Mouse (Mus musculus) hindbrain, embryonic 11.5 days (tissue): ENCODE results near the gene Tns3. TPM values are rescaled to one million over a fixed set of nuclear protein-coding genes. Genes with fewer than 3 reads are reported as not detected.

Experiments
- ATAC-seq: fragments of 200-750 bp; cut with Nextera tagmentation; 2 replicates; pipeline ENCODE4 v1.8.0; 2017; ENCODE audit warnings: mild to moderate bottlenecking, moderate TSS enrichment, moderate library complexity; ENCODE audit not compliant: low FRiP score
- DNase-seq: peaks from one replicate; pipeline ENCODE4 v3.0.0-alpha.2; 2015; ENCODE audit warnings: low spot score
- H3K27ac ChIP-seq: fragments of 300-500 bp; sonication (generic); 2 replicates; pipeline ENCODE4 v1.5.1; 2014; ENCODE audit warnings: mild to moderate bottlenecking, low read depth, low read length
- H3K27me3 ChIP-seq: fragments of 300-500 bp; sonication (generic); 2 replicates; pipeline ENCODE4 v1.6.1; 2014; ENCODE audit warnings: mild to moderate bottlenecking, low read length, moderate library complexity, mixed read lengths; ENCODE audit not compliant: control insufficient read depth, insufficient read depth
- H3K36me3 ChIP-seq: fragments of 300-500 bp; sonication (generic); 2 replicates; pipeline ENCODE4 v1.6.1; 2014; ENCODE audit warnings: mild to moderate bottlenecking, low read length, moderate library complexity, mixed read lengths; ENCODE audit not compliant: control insufficient read depth, insufficient read depth
- H3K4me1 ChIP-seq: fragments of 300-500 bp; sonication (generic); replicated peaks from 2 replicates; pipeline ENCODE4 v1.6.1; 2014; ENCODE audit warnings: low read length, mixed read lengths; ENCODE audit not compliant: control insufficient read depth, insufficient read depth
- H3K4me2 ChIP-seq: fragments of 300-500 bp; sonication (generic); replicated peaks from 2 replicates; pipeline ENCODE4 v1.6.1; 2014; ENCODE audit warnings: mild to moderate bottlenecking, low read depth, low read length
- H3K4me3 ChIP-seq: fragments of 300-500 bp; sonication (generic); 2 replicates; pipeline ENCODE4 v1.5.1; 2014; ENCODE audit warnings: low read depth, low read length
- H3K9ac ChIP-seq: fragments of 300-500 bp; sonication (generic); 2 replicates; pipeline ENCODE4 v1.6.1; 2014; ENCODE audit warnings: low read depth, low read length
- H3K9me3 ChIP-seq: fragments of 300-500 bp; sonication (generic); 2 replicates; pipeline ENCODE4 v1.6.1; 2016; ENCODE audit warnings: low read length; ENCODE audit not compliant: control insufficient read depth
- WGBS: fragments of 180-500 bp; shearing (Covaris S2); extraction: QIAGEN DNeasy Blood & Tissue Kit; methylation state at CpG from one replicate; pipeline ENCODE4 v1.1.7; 2014; 5-methylcytosine and 5-hydroxymethylcytosine counted together
- polyA plus RNA-seq: library from polyadenylated mRNA; unstranded; fragments of >200 nt; fragmentation: Nextera tagmentation; extraction: Ambion mirVana; gene quantifications from 2 replicates; pipeline ENCODE4 v1.2.1, GENCODE M21; 2014

Gene Tns3
- polyA plus RNA-seq, 1 experiment from 2014 or later = 9.5 TPM

DNA sequence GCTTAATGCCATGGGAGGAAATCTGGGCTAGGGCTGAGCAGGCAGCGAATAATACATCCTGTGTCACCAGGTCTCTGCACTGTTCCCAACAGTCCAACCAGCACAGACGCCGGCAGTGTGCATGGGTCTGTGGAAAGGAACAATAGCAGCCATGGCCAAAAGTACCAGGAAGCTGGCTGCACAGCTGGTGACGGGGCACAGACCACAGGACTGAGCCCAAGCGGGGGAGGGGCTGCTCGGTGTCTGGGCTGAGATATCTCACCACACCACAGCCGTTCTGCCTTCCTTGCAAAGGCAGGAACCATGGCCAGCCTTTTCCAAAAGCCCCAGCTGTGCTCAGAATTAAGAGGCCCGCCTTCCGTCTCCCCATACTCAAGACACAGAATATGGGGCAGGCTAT, 107.3 kb downstream of the Tns3 start:
- peak; percentile 60 for DNase-seq

DNA sequence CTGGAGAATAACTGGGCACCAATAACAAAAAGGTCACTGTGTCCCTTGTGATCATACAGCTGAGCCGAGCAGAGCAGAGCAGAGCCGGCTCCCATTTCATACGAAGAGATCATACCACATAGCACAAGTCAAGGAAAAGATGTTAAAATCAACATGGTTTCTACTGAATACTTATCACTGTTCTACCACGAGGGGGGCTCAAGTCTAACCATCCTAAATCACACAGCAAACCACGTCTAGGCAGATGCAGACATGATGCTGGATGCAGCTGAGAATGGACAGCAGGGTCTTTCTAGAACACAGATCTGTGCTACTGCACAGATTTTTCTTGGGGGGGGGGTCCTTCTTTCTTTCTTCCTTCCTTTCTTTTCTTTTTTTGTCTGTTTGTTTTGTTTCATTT, 112.6 kb downstream of the Tns3 start:
- no peaks in the 10 kb centered on the region for H3K36me3 ChIP-seq
- H3K27ac ChIP-seq = no peak overlapping the region
- 90% methylated on average over 5 of the region's 5 CpGs for WGBS
- H3K4me2 ChIP-seq = no peak overlapping the region
- no peak overlapping the region for H3K4me3 ChIP-seq
- H3K9me3 ChIP-seq = no peaks in the 10 kb centered on the region
- no peaks in the 10 kb centered on the region for H3K4me1 ChIP-seq
- no peaks in the 10 kb centered on the region for H3K27me3 ChIP-seq
- DNase-seq (no peak), ATAC-seq (no peak)
- no peak overlapping the region for H3K9ac ChIP-seq

More for the DNA sequence above, 107.3 kb downstream of the Tns3 start:
- no peak overlapping the region for H3K4me2 ChIP-seq
- no peaks in the 10 kb centered on the region for H3K9me3 ChIP-seq
- ATAC-seq = peak; percentile 69
- WGBS = 39% methylated on average over 9 of the region's 9 CpGs
- H3K4me1 ChIP-seq = no peaks in the 10 kb centered on the region
- no peak overlapping the region for H3K27ac ChIP-seq
- H3K9ac ChIP-seq = no peak overlapping the region
- no peaks in the 10 kb centered on the region for H3K36me3 ChIP-seq
- no peak overlapping the region for H3K4me3 ChIP-seq
- no peaks in the 10 kb centered on the region for H3K27me3 ChIP-seq

DNA sequence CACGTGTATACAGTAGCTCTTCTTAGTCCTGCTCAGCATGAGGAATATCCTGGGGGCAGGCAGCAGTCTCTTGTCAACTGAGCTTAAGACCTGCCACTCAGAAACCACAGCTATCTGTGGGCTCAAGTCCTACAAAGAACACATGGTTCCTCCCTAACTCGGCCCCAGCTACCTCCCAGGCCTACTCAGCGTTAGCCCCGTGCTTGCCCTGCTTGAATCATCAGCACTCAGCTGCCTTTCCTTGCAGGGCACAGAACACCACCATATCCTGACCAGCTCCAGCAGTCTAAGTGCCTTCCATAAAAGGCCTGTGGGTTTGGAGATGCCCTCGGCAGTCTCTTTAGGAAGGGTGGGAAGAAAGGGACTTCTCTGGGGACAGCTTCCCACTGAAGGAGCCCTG, 116.7 kb downstream of the Tns3 start:
- 75% methylated on average over 5 of the region's 5 CpGs for WGBS
- Histone ChIP-seq H3K4me1 (no peaks in the 10 kb centered on the region), H3K9me3 (no peaks in the 10 kb centered on the region), H3K36me3 (no peaks in the 10 kb centered on the region), H3K9ac (no peak overlapping the region), H3K4me3 (no peak overlapping the region), H3K27me3 (no peaks in the 10 kb centered on the region), H3K4me2 (no peak overlapping the region), H3K27ac (no peak overlapping the region)
- ATAC-seq (no peak), DNase-seq (no peak)

DNA sequence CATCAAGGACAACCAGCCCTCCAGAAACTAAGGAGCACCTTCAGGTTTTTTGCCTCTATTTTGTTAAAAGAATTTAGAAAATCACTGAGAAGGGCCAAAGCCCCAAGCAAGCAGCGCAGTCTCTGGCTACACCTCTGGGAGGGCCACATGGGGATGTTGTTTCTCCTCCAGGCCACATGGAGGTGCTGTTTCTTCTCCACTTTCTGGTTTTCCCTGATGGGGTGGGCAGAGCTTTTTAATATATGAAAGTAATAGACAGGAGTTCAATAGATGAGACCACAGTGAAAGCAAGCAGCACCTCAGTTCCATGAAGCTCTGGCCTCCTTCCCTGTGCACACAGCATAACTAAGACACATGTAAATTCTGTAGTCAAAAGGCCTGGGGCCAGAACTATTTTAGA, 118.5 kb downstream of the Tns3 start:
- ATAC-seq = no peak
- no peaks in the 10 kb centered on the region for H3K36me3 ChIP-seq
- no peak overlapping the region for H3K9ac ChIP-seq
- peak; percentile 38 for DNase-seq
- no peak overlapping the region for H3K4me2 ChIP-seq
- no peaks in the 10 kb centered on the region for H3K4me1 ChIP-seq
- no peaks in the 10 kb centered on the region for H3K27me3 ChIP-seq
- no peak overlapping the region for H3K4me3 ChIP-seq
- no peaks in the 10 kb centered on the region for H3K9me3 ChIP-seq
- whole genome bisulfite sequencing = 96% methylated on average over 1 of the region's 1 CpGs
- H3K27ac ChIP-seq = no peak overlapping the region

DNA sequence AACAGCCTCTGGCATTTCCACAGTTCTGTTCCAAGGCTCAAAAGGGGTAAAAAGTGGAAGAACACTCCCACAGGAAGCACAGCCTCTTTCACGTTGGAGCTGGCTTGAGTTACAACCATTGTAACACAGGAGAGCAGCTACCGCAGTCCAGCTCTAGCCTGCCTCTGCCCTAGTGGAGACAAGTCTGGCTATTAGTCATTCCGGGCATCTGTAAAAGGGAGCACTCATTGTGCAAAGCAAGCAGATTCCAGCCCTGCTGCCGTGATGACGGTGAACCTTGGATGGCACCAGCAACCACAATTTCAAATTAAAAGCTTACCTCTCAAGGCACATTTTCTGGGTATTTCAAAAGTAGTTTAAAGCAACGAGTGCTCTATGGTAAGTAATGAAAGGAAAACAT, 120.0 kb downstream of the Tns3 start:
- Histone ChIP-seq H3K4me1 (no peaks in the 10 kb centered on the region), H3K9me3 (no peaks in the 10 kb centered on the region), H3K4me2 (no peak overlapping the region), H3K27ac (no peak overlapping the region), H3K36me3 (no peaks in the 10 kb centered on the region), H3K9ac (no peak overlapping the region), H3K4me3 (no peak overlapping the region), H3K27me3 (no peaks in the 10 kb centered on the region)
- DNase-seq (no peak), ATAC-seq (no peak)
- 48% methylated on average over 6 of the region's 6 CpGs for WGBS

DNA sequence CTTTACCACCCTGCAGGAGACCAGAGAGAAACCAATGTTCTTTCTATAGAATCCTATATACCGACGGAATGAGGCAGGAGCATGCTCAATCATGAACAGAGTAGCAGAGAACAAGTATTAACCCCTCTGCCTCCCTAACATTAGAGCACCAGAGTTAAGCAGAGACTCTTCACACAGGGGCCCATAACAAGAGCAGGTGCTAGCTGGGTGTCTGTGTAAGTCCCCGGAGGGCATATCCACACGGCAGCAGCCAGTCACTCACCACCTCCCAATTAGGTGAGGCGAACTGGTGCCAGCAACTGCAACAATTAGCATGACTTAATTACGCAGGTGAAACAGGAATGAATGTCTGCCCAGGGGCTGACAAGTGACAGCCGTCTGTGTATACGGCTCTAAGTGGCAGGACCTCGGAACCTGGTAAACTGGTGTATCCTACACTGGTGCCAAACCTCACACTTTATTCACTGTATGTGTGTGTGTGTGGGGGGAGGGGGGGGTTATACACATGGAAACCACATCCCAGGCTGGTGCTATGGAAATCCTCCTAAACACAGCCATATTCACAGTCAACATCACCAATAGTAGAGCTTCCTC, 123.0 kb downstream of the Tns3 start:
- Histone ChIP-seq H3K4me1 (no peaks in the 10 kb centered on the region), H3K4me2 (no peak overlapping the region), H3K9me3 (no peaks in the 10 kb centered on the region), H3K27ac (no peak overlapping the region), H3K36me3 (no peaks in the 10 kb centered on the region), H3K4me3 (no peak overlapping the region), H3K9ac (no peak overlapping the region), H3K27me3 (no peaks in the 10 kb centered on the region)
- no peak for ATAC-seq
- WGBS = 76% methylated on average over 9 of the region's 9 CpGs
- DNase-seq = no peak

DNA sequence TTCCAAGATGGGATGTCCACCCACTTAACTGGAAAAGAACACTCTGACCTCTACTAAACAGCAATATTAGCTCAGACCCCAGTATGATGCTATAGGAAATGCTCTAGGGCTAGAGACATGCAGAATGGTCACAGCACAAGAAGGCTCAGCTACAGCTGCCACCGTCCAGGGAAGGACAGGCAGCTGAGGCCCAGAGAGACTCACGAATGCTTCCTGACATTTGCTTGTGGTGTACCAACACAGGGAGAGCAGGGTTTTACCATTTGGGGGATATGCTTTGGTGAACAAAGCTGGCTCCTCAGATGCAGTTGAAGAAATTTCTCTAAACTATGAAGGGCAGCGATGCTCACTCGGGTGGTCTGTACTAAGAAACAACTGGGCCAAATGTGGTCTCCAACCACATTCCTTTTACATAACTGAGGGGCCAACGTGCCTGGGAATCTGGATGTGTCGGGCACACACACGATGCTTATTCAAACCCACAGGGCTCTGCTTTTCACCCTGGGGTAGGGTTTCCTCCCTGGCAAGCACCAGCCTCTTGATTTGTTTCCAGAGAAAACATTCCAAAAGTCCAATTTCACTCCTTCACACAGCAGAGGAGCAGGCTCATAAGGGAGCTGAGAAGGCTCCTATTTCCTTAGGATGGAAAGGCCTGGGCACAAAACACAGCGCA, 124.6 kb downstream of the Tns3 start:
- Histone ChIP-seq H3K9ac (no peak overlapping the region), H3K27ac (no peak overlapping the region), H3K4me2 (no peak overlapping the region), H3K4me3 (no peak overlapping the region), H3K4me1 (no peaks in the 10 kb centered on the region), H3K27me3 (no peaks in the 10 kb centered on the region), H3K9me3 (no peaks in the 10 kb centered on the region), H3K36me3 (no peaks in the 10 kb centered on the region)
- WGBS = 74% methylated on average over 8 of the region's 8 CpGs
- ATAC-seq (no peak), DNase-seq (no peak)

DNA sequence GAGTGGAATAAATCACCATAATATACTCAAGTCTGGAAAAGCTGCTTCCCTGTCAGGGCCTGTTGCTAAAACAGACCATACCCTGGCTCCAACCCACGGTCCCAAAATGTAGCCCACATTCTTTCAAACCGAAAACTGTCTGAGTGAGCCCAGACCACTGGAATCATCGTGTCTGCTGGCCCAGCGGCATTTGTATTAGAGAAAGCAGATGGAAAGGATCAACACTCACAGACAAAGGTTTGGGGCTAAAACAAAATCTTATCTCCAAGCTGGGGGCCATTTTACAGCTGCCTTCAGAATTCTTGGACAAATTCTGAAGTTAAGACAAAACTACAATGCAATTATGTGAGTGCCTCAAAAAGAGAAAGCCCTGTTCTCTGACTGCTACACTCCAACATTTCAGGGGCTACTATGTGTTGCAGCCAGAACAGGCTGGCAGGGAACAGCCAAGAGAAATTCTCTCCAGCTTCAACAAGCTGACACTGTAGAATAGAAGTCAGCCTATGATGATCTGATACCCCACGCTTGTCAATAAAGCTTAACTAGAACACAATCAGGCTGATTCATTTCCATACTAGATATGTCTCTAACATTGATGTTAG, 127.2 kb downstream of the Tns3 start:
- Histone ChIP-seq H3K27ac (no peak overlapping the region), H3K4me1 (no peaks in the 10 kb centered on the region), H3K4me2 (no peak overlapping the region), H3K9me3 (no peaks in the 10 kb centered on the region), H3K27me3 (no peaks in the 10 kb centered on the region), H3K36me3 (no peaks in the 10 kb centered on the region), H3K4me3 (no peak overlapping the region), H3K9ac (no peak overlapping the region)
- DNase-seq (no peak), ATAC-seq (no peak)
- 84% methylated on average over 5 of the region's 5 CpGs for WGBS

DNA sequence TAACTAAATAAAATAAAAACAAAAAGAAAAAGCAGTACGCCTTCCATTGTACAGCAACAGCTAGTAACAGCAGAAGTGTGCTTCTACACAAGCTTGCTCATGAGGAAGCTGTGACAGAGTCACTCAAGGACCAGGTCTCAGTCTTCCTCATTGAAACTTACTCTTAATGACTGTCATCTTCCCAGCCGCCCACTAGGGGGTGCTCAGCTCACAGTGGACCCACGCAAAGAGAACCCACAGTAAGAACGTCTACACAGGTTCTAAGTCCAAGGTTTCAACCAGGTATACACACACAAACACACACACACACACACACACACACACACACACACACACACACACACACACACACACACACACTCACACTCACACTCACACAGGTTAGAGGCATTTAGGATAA, 129.4 kb downstream of the Tns3 start:
- Histone ChIP-seq H3K36me3 (no peaks in the 10 kb centered on the region), H3K4me2 (no peak overlapping the region), H3K27me3 (no peaks in the 10 kb centered on the region), H3K27ac (no peak overlapping the region), H3K9ac (no peak overlapping the region), H3K4me1 (no peaks in the 10 kb centered on the region), H3K4me3 (no peak overlapping the region), H3K9me3 (no peaks in the 10 kb centered on the region)
- ATAC-seq (peak; percentile 38; the same call in 1 of the 2 replicates), DNase-seq (peak; percentile 75)
- WGBS = 26% methylated on average over 4 of the region's 4 CpGs
